Mouse (Mus musculus) hindbrain, embryonic 15.5 days (tissue): ENCODE results near the gene Ube2g2. TPM values are rescaled to one million over a fixed set of nuclear protein-coding genes. Genes with fewer than 3 reads are reported as not detected.

Experiments used
- ATAC-seq: fragments of 200-750 bp; cut with Nextera tagmentation; 2 replicates; pipeline ENCODE4 v1.8.0; 2017; ENCODE audit warnings: low read depth, moderate number of reproducible peaks, moderate TSS enrichment; ENCODE audit not compliant: low FRiP score
- H3K27ac ChIP-seq: fragments of 300-500 bp; sonication (generic); replicated peaks from 2 replicates; pipeline ENCODE4 v1.5.1; 2015; ENCODE audit warnings: mild to moderate bottlenecking, inconsistent platforms
- H3K27me3 ChIP-seq: fragments of 300-500 bp; sonication (generic); 2 replicates; pipeline ENCODE4 v1.6.1; 2015; ENCODE audit warnings: control low read depth, inconsistent platforms
- H3K36me3 ChIP-seq: fragments of 300-500 bp; sonication (generic); 2 replicates; pipeline ENCODE4 v1.6.1; 2015; ENCODE audit warnings: control low read depth, inconsistent platforms
- H3K4me1 ChIP-seq: fragments of 300-500 bp; sonication (generic); replicated peaks from 2 replicates; pipeline ENCODE4 v1.6.1; 2015; ENCODE audit warnings: control low read depth, inconsistent platforms
- H3K4me2 ChIP-seq: fragments of 300-500 bp; sonication (generic); 2 replicates; pipeline ENCODE4 v1.6.1; 2015; ENCODE audit warnings: moderate library complexity, mild to moderate bottlenecking, inconsistent platforms
- H3K4me3 ChIP-seq: fragments of 300-500 bp; sonication (generic); 2 replicates; pipeline ENCODE4 v1.5.1; 2015; ENCODE audit warnings: mild to moderate bottlenecking, inconsistent platforms
- H3K9ac ChIP-seq: fragments of 300-500 bp; sonication (generic); 2 replicates; pipeline ENCODE4 v1.6.1; 2015; ENCODE audit warnings: inconsistent platforms
- H3K9me3 ChIP-seq: fragments of 300-500 bp; sonication (generic); 2 replicates; pipeline ENCODE4 v1.6.1; 2016; ENCODE audit warnings: control low read depth, inconsistent platforms
- WGBS: fragments of 180-500 bp; shearing (Covaris S2); methylation state at CpG from one replicate; pipeline ENCODE4 v1.1.7; 2015; 5-methylcytosine and 5-hydroxymethylcytosine counted together
- polyA plus RNA-seq: library from polyadenylated mRNA; unstranded; fragments of >200 nt; fragmentation: Nextera tagmentation; extraction: Ambion mirVana; gene quantifications from 2 replicates; pipeline ENCODE4 v1.2.1, GENCODE M21; 2015

Ube2g2 gene
- polyA plus RNA-seq, 1 experiment from 2014 or later: 90.0 TPM

DNA sequence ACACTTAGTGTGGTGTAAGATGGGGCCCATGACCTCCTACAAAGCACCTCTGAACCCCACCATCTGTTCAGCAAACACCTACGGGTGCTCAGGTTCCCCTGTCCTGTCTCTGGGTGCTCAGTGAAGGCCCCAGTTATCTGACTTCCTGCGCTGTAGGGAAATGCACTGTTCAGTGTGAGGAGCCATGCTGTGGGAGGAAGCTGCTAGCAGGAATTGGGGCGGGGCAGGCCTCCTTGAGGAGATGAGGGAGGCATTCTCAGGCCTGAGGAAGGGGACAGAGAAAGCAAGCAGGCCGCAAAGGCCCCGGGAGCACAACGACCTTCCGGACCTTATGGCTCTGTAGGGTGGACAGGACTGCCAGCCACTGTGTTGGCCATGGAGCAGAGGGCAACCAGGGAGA, 33.0 kb upstream of the Ube2g2 start:
- ATAC-seq: no peak
- Histone ChIP-seq H3K9me3 (no peaks in the 10 kb centered on the region), H3K4me3 (no peak overlapping the region), H3K27ac (peak overlapping the region; percentile 22; the same call in 1 of the 2 replicates), H3K27me3 (no peaks in the 10 kb centered on the region), H3K9ac (no peak overlapping the region), H3K4me1 (peaks cover 19% of the 10 kb centered on the region), H3K4me2 (no peak overlapping the region), H3K36me3 (peaks cover 33% of the 10 kb centered on the region)
- 77% methylated on average over 7 of the region's 7 CpGs for WGBS

DNA sequence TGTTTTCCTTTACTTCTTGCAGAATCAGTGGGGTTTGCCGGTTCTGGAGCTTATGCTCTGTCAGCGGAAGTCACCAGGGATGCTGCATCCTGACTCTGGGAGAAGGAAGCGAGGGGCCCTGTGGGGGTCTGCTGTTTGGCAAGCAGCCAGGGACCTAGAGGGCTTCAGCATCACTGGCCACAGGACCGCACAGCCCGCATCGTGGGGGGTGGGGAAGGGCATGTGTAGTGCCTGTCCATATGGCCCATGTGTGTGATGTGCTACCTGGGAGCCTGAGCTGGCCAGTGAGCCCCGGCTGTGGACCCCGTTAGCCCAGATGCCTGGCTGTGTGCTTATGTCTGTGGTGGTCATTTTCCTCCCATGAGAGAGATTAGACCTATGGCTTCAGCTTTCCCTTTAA, 32.3 kb upstream of the Ube2g2 start:
- no peaks in the 10 kb centered on the region for H3K9me3 ChIP-seq
- peak; percentile 53; the same call in 1 of the 2 replicates for ATAC-seq
- 68% methylated on average over 8 of the region's 8 CpGs for WGBS
- H3K4me1 ChIP-seq: peaks cover 18% of the 10 kb centered on the region; the same call in 1 of the 2 replicates
- no peak overlapping the region for H3K4me2 ChIP-seq
- no peak overlapping the region for H3K4me3 ChIP-seq
- peaks cover 39% of the 10 kb centered on the region for H3K36me3 ChIP-seq
- no peak overlapping the region for H3K9ac ChIP-seq
- H3K27ac ChIP-seq: no peak overlapping the region
- H3K27me3 ChIP-seq: no peaks in the 10 kb centered on the region

DNA sequence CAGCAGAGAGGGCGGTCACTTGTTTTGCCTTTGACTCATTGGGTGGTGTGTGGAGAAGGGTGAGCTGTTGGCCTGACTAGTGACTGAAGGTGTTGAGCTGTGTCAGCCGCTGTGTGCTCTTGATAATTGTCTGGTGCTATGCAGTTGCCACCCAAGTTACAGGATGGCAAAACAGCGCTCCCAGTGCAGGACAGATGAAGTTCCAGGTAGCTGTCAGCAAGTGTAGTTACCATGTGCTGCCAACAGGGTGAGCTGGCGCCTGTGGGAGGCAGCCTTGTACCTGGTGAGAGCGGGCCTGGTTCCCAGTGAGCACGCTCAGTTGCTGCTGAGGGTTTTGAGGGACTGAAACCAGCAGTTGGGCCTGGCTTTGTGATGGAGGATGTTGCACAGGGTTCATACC, 31.3 kb upstream of the Ube2g2 start:
- Histone ChIP-seq H3K4me2 (no peak overlapping the region), H3K4me3 (no peak overlapping the region), H3K27me3 (no peaks in the 10 kb centered on the region), H3K27ac (no peak overlapping the region), H3K4me1 (peaks cover 14% of the 10 kb centered on the region; the same call in 1 of the 2 replicates), H3K9me3 (no peaks in the 10 kb centered on the region), H3K36me3 (peaks cover 49% of the 10 kb centered on the region), H3K9ac (no peak overlapping the region)
- ATAC-seq: 0 out of 2 replicates have a peak, but pooled peaks have one; percentile 18
- WGBS: 42% methylated on average over 6 of the region's 6 CpGs

DNA sequence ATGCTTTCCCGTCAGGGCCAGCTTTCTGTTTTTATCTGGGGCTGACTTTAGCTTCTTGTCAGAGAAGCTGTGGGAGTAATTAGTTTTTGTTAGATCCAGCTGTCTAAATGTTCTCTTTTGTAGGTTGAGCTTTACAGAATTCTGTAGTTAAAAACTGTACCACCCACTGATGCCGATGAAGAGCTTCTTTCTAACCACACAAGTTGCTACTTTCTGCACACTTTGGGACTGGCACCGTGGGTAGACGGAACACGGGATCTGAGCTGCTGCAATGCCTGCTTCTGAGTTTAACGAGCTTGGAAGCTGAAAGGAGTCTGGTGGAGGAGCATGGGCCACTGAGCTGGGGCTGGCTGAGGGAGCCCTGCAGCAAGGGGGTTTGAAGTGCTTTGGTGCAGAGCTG, 30.5 kb upstream of the Ube2g2 start:
- ATAC-seq: no peak
- no peak overlapping the region for H3K4me3 ChIP-seq
- H3K4me1 ChIP-seq: peaks cover 12% of the 10 kb centered on the region; the same call in 1 of the 2 replicates
- H3K27ac ChIP-seq: no peak overlapping the region
- H3K9ac ChIP-seq: no peak overlapping the region
- H3K4me2 ChIP-seq: no peak overlapping the region
- H3K36me3 ChIP-seq: peaks cover 50% of the 10 kb centered on the region
- no peaks in the 10 kb centered on the region for H3K27me3 ChIP-seq
- WGBS: 82% methylated on average over 6 of the region's 6 CpGs
- H3K9me3 ChIP-seq: no peaks in the 10 kb centered on the region

DNA sequence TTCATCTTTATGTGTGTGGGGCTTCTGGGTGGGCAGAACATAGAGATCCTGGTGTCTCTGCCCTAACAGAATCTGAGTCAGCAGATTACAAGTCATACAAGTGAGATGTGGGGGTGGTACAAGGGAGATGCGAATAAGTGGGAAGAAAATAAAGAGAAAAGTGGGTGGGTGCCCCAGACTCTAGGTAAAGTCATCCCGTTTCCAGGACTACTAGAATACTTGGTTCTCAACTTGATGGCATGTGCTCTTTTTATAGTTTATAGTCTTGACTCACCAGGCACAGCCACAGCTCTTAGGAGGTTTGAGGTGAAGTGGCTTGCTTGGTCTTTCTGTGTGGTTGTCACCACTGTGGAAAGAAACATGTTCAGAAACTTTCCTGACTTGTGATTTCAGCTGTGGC, 26.0 kb upstream of the Ube2g2 start:
- no peak overlapping the region for H3K4me2 ChIP-seq
- H3K4me3 ChIP-seq: no peak overlapping the region
- 100% methylated on average over 2 of the region's 2 CpGs for WGBS
- H3K9me3 ChIP-seq: no peaks in the 10 kb centered on the region
- H3K27ac ChIP-seq: no peak overlapping the region
- no peak overlapping the region for H3K9ac ChIP-seq
- H3K27me3 ChIP-seq: no peaks in the 10 kb centered on the region
- peaks cover 63% of the 10 kb centered on the region for H3K36me3 ChIP-seq
- no peak for ATAC-seq
- 0 out of 2 replicates have a peak, but pooled peaks cover under 1% of the 10 kb centered on the region for H3K4me1 ChIP-seq

DNA sequence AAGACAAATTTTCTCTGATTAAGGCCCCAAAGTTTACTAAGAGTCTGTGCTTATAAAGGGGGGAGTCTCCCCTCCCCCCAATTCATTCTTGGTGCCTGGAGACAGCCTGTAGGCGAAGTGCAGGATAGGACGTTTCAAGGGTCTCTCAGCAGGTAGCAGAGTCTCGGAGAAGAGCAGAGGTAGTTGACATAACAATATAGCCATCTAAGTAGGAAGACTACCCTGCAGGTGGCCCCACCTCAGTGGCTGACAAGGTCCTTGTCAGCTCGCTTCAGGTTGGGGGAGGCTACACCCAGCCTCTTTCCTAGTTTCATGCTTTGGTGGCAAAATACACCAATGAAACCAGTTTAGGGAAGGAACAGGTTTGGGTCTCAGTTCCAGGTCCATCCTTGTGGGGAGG, 19.1 kb upstream of the Ube2g2 start:
- H3K4me3 ChIP-seq: no peak overlapping the region
- WGBS: 51% methylated on average over 4 of the region's 4 CpGs
- H3K9ac ChIP-seq: no peak overlapping the region
- H3K4me2 ChIP-seq: no peak overlapping the region
- H3K36me3 ChIP-seq: peaks cover 13% of the 10 kb centered on the region
- no peak overlapping the region for H3K27ac ChIP-seq
- no peaks in the 10 kb centered on the region for H3K9me3 ChIP-seq
- no peak for ATAC-seq
- no peaks in the 10 kb centered on the region for H3K27me3 ChIP-seq
- peaks cover 14% of the 10 kb centered on the region for H3K4me1 ChIP-seq

DNA sequence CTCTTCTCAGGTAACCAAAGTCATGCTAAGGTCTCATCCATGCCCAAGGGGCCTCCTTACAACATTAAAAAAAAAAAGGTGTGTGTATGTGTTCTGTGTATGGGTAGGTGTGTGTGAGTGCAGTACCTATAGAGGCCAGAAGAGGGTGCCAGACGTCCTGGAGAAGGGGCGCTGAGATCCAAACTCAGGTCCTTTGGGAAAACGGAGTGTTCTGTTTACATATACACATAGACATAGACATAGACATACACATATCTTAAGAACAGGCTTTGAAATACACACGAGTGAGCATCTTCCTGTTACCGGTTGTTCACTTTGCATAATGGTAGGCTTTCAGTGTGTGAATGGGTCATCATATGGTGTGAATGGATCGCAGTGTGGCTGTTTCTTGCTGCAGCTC, 18.0 kb upstream of the Ube2g2 start:
- no peaks in the 10 kb centered on the region for H3K9me3 ChIP-seq
- no peak for ATAC-seq
- H3K4me1 ChIP-seq: peaks cover 20% of the 10 kb centered on the region
- no peak overlapping the region for H3K27ac ChIP-seq
- WGBS: 92% methylated on average over 6 of the region's 6 CpGs
- no peak overlapping the region for H3K4me2 ChIP-seq
- H3K27me3 ChIP-seq: no peaks in the 10 kb centered on the region
- no peak overlapping the region for H3K9ac ChIP-seq
- H3K36me3 ChIP-seq: peaks cover 3% of the 10 kb centered on the region; the same call in 1 of the 2 replicates
- H3K4me3 ChIP-seq: no peak overlapping the region

DNA sequence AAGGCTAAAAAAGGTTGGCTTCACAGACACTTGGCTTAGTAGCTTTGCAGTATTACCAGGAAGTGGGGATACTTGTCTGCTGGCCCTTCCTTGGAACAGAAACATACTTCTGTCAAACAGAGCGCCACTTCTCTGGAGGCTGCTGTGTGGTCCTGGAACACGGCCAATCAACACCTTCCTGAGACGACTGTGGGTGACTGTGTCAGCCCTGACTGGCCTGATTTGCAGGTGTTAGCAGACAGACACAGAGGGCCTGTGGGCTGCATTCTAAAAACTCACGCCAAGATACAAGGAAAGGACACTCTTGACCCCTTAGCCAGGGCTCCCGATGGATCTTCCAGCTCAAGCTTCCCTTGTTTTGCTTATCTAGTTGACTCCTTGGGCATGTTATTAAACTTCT, 17.1 kb upstream of the Ube2g2 start:
- WGBS: 83% methylated on average over 5 of the region's 5 CpGs
- ATAC-seq: no peak
- Histone ChIP-seq H3K4me3 (no peak overlapping the region), H3K36me3 (peaks cover 3% of the 10 kb centered on the region), H3K4me2 (no peak overlapping the region), H3K9me3 (no peaks in the 10 kb centered on the region), H3K4me1 (peaks cover 24% of the 10 kb centered on the region), H3K9ac (no peak overlapping the region), H3K27ac (peak overlapping the region; percentile 96; the same call in 1 of the 2 replicates), H3K27me3 (no peaks in the 10 kb centered on the region)

DNA sequence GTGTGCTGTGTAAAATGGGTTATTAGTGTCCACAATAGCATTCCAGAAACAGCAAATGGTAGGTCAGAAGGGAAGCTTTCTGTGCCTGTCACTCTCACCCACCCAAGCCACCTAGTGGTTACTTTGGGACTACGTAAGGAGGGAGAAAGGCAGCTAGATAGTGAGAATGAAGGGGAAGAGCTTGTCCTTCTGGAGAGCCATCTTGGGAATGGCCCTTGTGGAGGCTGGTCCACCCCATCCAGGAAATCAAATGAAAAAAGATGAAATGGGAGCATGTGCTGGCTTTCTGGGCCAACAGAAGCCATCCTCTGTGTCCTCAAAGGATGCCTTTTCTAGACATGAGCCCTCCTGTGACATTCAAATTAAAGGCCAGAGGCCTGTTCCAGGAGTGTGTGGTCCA, 16.7 kb upstream of the Ube2g2 start:
- WGBS: 21% methylated on average over 1 of the region's 1 CpGs
- ATAC-seq: no peak
- no peak overlapping the region for H3K9ac ChIP-seq

DNA sequence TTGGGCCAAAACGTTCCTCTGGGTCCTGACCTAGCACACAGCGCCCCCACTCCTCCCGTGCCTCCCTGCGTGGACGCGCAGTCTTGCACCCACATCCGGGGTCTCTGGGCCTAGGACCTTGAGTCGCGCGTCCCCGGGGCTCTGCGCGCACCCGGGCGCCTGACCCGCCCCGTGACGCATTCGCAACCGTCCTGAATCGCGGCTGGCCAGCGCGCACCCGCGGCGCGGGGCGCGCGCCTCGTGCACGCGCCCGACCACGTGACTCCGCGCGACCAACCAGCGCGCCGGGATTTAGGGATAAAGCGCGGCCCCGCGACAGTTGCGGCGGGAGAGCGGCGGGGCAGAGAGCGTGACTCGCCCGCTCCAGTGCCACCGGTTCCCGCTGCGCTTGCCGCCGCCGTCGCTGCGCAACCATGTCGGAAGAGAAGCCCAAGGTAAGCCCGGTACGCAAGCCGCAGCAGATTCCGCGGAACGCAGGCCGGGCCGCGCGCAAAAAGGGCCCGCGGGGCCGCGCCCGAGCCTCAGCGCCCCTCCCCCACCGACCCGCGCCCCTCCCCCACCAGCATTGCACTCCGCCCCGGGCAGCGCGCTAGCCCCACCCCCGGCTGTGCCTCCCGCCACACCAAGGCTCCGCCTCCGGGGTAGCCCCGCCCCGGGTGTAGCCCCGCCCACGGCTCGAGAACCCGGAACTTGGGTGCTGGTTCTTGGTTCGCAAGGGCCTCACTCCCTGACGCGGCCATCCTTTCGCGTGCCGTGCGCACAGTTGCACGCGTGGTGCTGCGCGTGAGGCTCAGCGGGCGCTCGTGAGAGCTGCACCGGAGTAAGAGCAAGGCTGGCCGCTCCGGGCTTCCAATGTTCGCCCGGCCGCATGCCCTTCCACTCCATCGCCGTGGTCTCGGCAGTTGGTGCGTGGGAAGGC, 15.9 kb upstream of the Ube2g2 start, which contains the start of the genes Sumo3 and Gm49325:
Gene Sumo3, plus strand, starts transcription at position 190 of the 919 bp plus-strand sequence.
Gene Gm49325, plus strand, starts transcription at position 290 of the 919 bp plus-strand sequence.
- H3K27ac ChIP-seq: peak within 1 kb of the TSS; percentile 96
- H3K9ac ChIP-seq: peak within 1 kb of the TSS; percentile 75
- under 1% methylated on average over 98 of the region's 119 CpGs for WGBS
- peak within 1 kb of the TSS; percentile 94 for H3K4me2 ChIP-seq
- H3K27me3 ChIP-seq: no peaks in the 10 kb centered on the region
- ATAC-seq: peak; percentile 83
- peak within 1 kb of the TSS; percentile 86 for H3K4me3 ChIP-seq
- H3K4me1 ChIP-seq: peaks cover 30% of the 10 kb centered on the region
- H3K36me3 ChIP-seq: peaks cover 15% of the 10 kb centered on the region
- H3K9me3 ChIP-seq: no peaks in the 10 kb centered on the region

More for the DNA sequence above, 16.7 kb upstream of the Ube2g2 start:
- Histone ChIP-seq H3K4me2 (peak overlapping the region; percentile 94), H3K4me1 (peaks cover 28% of the 10 kb centered on the region), H3K9me3 (no peaks in the 10 kb centered on the region), H3K4me3 (peak overlapping the region; percentile 86), H3K36me3 (peaks cover 7% of the 10 kb centered on the region), H3K27ac (peak overlapping the region; percentile 96), H3K27me3 (no peaks in the 10 kb centered on the region)

DNA sequence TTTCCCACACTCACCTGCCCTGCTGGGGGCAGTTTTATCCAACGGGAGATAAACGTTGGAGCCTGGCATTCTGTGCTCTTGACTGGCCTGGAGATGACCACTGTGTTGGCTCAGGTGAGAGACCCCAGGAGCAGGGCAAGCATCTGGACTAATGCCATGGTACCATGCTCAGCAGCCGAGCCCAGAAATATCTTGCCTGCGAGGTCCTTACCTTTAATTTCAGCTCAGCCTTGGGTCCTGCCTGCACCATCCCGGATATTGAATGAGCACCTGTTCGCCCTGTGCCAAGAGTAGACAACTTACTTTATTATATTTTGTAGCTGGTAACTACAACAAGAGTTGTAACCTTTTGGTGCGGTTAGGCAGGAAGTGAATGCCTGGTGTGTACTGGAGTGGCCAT, 15.2 kb upstream of the Ube2g2 start:
- H3K36me3 ChIP-seq: peaks cover 18% of the 10 kb centered on the region
- 43% methylated on average over 7 of the region's 7 CpGs for WGBS
- peak overlapping the region; percentile 96 for H3K27ac ChIP-seq
- no peaks in the 10 kb centered on the region for H3K9me3 ChIP-seq
- peaks cover 30% of the 10 kb centered on the region for H3K4me1 ChIP-seq
- no peaks in the 10 kb centered on the region for H3K27me3 ChIP-seq
- H3K4me2 ChIP-seq: peak overlapping the region; percentile 94
- H3K4me3 ChIP-seq: peak overlapping the region; percentile 86
- H3K9ac ChIP-seq: peak overlapping the region; percentile 75
- ATAC-seq: peak; percentile 39

DNA sequence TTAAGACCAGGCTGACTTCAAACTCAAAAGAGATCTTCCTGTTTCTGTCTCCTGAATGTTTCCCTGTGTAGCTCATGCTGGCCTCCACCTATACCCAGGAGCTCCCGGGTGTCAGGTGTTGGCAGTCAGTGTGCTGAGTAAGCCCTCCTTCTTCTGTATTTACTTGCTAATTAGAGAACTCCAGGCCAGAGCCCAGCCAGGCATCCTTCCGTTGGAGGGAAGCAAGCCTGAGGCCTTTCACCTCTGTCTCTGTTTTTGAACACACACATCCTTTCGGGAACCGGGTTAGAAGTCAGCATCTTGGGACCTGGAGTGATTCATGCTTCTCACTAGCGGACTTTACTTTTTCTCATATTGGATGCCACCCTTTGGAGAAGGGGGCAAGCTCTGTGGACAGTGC, 14.6 kb upstream of the Ube2g2 start:
- ATAC-seq: no peak
- peak overlapping the region; percentile 86 for H3K4me3 ChIP-seq
- H3K36me3 ChIP-seq: peaks cover 21% of the 10 kb centered on the region
- H3K4me2 ChIP-seq: peak overlapping the region; percentile 94
- H3K4me1 ChIP-seq: peaks cover 30% of the 10 kb centered on the region
- H3K27ac ChIP-seq: no peak overlapping the region
- whole genome bisulfite sequencing: 66% methylated on average over 5 of the region's 5 CpGs
- H3K27me3 ChIP-seq: no peaks in the 10 kb centered on the region
- H3K9ac ChIP-seq: no peak overlapping the region
- H3K9me3 ChIP-seq: no peaks in the 10 kb centered on the region
